Mouse (Mus musculus): Measurements from ENCODE around the gene Pramel1.

GRCm38 (mm10) chr4:143413621-143414020 is 19.4 kb downstream of the Pramel1 start:
- TF ChIP-seq POLR2A (IDR thresholded peaks at IDR 0.05; ENCODE audit: low read depth, low read length) (no peak), CTCF (IDR thresholded peaks at IDR 0.05; ENCODE audit: extremely low read depth, insufficient read depth, insufficient read length, insufficient replicate concordance) (no peak)
